Mouse (Mus musculus): ENCODE data around the gene Prl2b1.

The Prl2b1 gene

GRCm38 (mm10) chr13:27390746-27391145, at the start of gene Prl2b1:
Gene Prl2b1, minus strand, starts transcription at chr13:27390846.
- DNase-seq: no peak

- DNase-seq: no peak
Observed at GRCm38 (mm10) chr13:27438588-27438987, 47.9 kb upstream of the Prl2b1 start, which contains the start of gene Prl8a6. Gene Prl8a6, minus strand, starts transcription at chr13:27438688.

GRCm38 (mm10) chr13:27433159-27433558, 42.5 kb upstream of the Prl2b1 start:
- DNase-seq: no peak

GRCm38 (mm10) chr13:27413640-27414039, 23.0 kb upstream of the Prl2b1 start:
- no peak for DNase-seq

GRCm38 (mm10) chr13:27399061-27399724, 8.5 kb upstream of the Prl2b1 start:
- no peak for DNase-seq

GRCm38 (mm10) chr13:27345373-27345772, 45.3 kb downstream of the Prl2b1 start, which contains the start of gene Prl8a2:
Gene Prl8a2, plus strand, starts transcription at chr13:27345673.
- no peak for DNase-seq

- DNase-seq: no peak
Observed at GRCm38 (mm10) chr13:27342733-27343275, 47.8 kb downstream of the Prl2b1 start.

- no peak for DNase-seq
Observed at GRCm38 (mm10) chr13:27334989-27335388, 55.7 kb downstream of the Prl2b1 start.
